Mouse (Mus musculus) spleen, embryonic (tissue): ENCODE results near the gene Tmem86b.
"Not testable (repeated sequence)": the region's sequence is repeated elsewhere in the genome, so short reads cannot be mapped to it uniquely, and the experiment has no call there.

ENCODE experiments used
- CTCF ChIA-PET: fragments of 350-600 bp; sonication (Branson Sonifier 250); formaldehyde crosslinking; loops from one replicate; lab custom pipeline; 2022; lab: Charles Lee

Tmem86b gene

GRCm38 (mm10) chr7:4651581-4651980 is 20.4 kb upstream of the Tmem86b start:
- CTCF ChIA-PET, result no interaction called here

DNA sequence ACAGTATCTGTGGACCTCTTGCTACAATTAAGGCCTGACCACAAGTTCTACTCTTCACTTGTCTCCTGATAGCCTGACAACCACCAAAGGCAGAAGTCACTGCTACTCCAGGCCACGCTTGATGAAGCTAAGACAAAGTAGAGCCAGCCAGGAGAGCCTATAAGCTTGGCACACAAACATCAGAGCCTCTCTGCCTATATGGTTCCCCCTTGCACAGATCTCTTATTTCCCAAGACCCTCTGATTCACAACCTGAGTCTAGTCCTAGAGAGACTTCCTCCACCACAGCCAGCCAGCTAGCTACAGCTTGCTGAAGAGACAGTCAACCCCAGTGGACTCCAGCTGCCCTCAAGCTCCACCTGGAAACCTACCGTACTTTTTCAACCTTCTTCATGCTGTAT is 16.8 kb upstream of the Tmem86b start:
- CTCF ChIA-PET, result no interaction called here

DNA sequence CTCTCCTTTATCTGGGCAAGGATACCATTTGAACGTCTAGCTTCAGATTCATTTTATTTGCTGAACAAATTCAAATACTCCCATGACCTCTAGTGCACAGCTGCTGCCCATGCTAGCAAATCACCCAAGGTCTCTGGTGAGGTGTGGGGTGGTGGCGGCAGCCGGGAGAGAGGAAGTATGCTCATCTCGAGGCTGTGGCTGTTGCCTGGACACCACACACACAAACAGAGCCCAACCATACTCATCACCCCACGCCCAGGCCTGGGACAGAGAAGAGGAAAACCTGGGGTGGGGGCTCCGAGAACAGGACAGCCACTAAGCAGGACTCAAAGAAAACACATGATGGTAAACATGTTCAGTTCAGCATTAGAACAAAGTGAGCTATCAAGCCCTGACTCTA is 16.1 kb upstream of the Tmem86b start:
- CTCF ChIA-PET, result no interaction called here

GRCm38 (mm10) chr7:4646806-4647205 is 15.6 kb upstream of the Tmem86b start:
- CTCF ChIA-PET, result no interaction called here

DNA sequence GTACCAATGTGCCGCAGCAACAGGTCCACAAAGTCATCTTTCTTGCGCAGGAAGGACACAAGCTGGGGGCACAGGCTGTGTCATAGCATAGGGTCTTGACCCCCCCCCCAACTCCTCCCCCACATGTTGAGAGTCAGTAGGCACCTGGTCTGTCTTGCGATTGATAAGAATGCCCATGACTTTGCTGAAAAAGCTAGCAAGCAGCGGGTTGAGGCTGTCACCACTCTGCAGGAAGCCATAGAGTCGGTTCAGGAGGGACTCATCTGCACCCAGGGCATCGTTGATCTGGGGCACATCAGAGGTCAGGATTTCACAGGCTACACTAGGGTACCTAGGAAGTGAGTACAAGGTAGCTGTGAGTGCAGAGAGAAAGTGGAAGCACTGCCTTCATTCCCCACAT is 12.0 kb upstream of the Tmem86b start:
- CTCF ChIA-PET, result no interaction called here

GRCm38 (mm10) chr7:4641956-4642355 is 10.7 kb upstream of the Tmem86b start:
- CTCF ChIA-PET, result no interaction called here

DNA sequence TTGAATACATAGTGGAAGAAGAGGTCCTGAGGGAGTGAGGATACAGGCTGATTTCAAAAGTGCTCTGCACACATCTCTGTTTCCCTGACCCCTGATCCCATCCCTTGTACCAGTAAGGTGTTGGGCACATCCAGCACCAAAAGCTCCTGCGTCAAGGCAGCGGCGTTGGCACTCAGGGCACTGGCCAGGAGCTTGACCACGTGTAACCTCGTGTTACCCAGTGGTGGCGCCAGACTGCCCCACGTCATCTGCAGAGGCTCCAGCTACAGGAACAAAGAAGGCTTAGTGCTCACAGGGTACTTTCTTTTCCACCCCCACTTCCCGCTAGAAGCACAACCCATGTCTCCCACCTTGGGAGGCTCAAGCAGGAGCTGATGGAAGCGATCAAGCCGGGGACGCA is 9.9 kb upstream of the Tmem86b start:
- CTCF ChIA-PET, result no interaction called here

GRCm38 (mm10) chr7:4636179-4636578 is 5.0 kb upstream of the Tmem86b start:
- CTCF ChIA-PET, result interaction anchor here (0.7 kb wide), 1 partner anchor 461 kb away, joined by 3 read pairs; no protein-coding TSS in a partner anchor

DNA sequence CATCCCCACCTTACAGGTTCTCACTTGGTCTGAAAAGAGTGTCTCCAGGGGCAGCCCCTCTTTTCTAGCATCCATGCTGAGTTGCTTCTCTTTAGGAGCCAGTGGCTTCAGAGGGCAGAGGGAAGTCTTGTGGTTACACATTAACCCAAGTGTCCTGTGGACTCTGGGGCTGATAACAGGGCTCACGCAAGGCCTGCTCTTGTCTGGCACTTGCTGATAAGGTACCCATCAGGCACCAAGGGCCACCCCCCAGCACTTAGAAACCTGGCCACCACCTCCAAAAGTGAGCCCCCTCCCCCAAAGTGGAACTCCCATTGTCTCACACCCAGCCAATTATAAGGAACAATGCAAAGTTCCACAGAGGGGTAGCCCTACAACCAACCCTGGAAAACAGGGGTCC is 1.0 kb downstream of the Tmem86b start:
- CTCF ChIA-PET, result no interaction called here

DNA sequence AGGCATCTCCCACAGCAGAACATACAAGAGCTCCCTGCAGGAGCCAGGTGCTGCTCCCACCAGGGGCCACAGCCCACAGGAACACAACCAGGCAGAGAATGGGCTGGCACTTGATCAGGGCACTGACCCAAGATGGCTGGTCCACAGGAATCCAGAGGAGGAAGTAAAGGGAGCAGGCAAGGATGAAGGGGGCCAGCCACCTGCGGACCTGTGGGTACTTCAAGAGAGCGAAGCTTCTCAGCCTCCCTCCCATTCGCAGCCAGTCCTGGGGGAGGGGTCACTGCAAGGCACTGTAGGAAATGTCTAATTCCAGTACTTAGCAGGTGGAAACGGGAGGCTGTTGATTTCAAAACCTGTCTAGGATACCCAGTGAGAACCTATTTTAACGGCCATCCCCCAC is 1.6 kb downstream of the Tmem86b start:
- CTCF ChIA-PET, result no interaction called here

GRCm38 (mm10) chr7:4625928-4626327 is 5.3 kb downstream of the Tmem86b start:
- CTCF ChIA-PET, result no interaction called here

- CTCF ChIA-PET, result no interaction called here
These were observed 6.9 kb downstream of the Tmem86b start for GRCm38 (mm10) chr7:4624343-4624742.

GRCm38 (mm10) chr7:4623544-4624189 is 7.6 kb downstream of the Tmem86b start:
- CTCF ChIA-PET, result interaction anchor here (1.1 kb wide), 1 partner anchor 1378 kb away, joined by 3 read pairs; no protein-coding TSS in a partner anchor

DNA sequence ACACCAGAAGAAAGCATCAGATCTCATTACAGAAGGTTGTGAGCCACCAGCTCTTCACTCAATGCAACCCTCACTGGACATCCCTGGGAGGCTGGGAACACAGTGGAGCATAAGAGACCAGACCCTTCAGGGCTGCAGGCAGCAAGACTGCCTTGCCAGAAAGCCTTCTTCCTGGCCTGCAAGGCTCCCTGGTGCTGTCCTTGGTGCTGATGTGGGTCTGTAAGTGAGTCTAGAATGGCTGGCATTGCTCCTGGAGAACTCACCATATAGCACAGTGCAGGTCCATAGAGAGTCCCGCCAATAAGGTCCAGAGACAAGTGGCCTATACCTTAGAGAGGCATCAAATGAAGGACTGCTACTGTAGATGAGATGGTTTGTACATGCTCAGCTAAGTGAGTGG is 11.2 kb downstream of the Tmem86b start:
- CTCF ChIA-PET, result no interaction called here

GRCm38 (mm10) chr7:4613740-4614403 is 17.4 kb downstream of the Tmem86b start:
- CTCF ChIA-PET, result no interaction called here

DNA sequence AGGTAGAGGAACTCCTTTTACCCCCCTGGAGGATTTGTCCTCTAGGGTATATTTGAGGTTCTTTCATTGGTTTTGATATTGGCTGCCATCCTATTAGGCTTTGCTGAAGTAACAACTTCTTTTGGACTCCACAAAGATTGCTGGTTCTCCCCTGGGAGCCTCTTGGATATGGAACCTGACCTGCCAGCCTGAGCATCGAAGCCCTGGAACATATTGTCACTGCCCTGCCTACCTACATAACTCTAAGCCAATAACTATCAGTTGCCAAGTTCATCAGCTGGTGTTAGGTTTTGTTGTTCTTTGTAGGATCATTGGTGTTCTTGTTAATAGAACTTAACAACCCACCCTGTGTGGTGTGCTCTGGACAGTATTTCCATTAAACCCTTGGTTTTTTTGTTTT is 18.3 kb downstream of the Tmem86b start:
- CTCF ChIA-PET, result interaction anchor here (0.7 kb wide), 1 partner anchor 9 kb away, joined by 7 read pairs; the partner anchor contains the start of gene Ptprh

DNA sequence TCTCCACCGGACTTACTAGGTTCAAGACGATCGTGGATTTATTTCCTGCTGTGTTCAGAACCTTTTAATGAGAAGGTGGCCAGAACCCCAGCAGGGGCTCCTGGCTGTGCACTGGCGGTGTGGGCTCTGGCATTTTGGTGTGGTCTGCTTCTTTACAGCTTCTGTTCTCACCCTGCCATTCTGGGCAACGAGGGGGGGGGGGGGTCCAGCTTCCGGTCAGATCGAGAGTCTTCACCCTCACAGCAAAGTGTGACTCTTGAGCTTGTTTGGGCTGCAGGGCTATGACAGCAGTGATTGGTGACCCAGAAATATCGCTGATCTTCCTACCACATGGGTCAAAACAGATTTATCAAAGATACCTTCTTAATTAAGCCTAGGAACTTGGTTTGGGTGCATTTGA is 18.8 kb downstream of the Tmem86b start:
- CTCF ChIA-PET, result interaction anchor here (0.7 kb wide), 1 partner anchor 9 kb away, joined by 7 read pairs; the partner anchor contains the start of gene Ptprh

GRCm38 (mm10) chr7:4611921-4612341 is 19.3 kb downstream of the Tmem86b start:
- CTCF ChIA-PET, result no interaction called here

DNA sequence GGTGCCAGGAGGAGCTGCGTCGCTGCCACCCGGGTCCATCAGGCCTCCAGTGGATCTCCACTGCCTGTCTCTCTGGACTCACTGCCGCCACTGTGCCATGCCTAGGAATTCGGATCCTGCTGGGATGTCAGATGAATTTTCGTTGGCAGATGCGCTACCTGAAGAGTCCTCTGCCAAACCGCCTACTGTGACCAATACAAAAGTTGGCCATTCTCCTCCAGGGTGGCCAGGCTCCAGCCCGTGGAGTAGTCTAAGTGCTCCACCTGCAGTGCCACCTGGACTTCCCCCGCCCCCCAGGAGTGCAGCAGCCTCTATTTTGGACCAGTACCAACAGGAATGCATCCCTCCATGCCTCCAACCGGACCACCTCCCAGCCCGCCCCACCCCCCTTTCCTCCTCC is 19.7 kb downstream of the Tmem86b start:
- CTCF ChIA-PET, result no interaction called here

- CTCF ChIA-PET, result interaction anchor here (0.7 kb wide), 1 partner anchor 123 kb away, joined by 3 read pairs; no protein-coding TSS in a partner anchor
These were observed 23.2 kb downstream of the Tmem86b start for GRCm38 (mm10) chr7:4608002-4608401.

- CTCF ChIA-PET, result interaction anchor here (0.5 kb wide), 1 partner anchor 9 kb away, joined by 7 read pairs; no protein-coding TSS in a partner anchor
These were observed 27.3 kb downstream of the Tmem86b start, which contains the start of gene Ptprh for GRCm38 (mm10) chr7:4603873-4604272. TSS of gene Ptprh (minus strand) at chr7:4604041.

DNA sequence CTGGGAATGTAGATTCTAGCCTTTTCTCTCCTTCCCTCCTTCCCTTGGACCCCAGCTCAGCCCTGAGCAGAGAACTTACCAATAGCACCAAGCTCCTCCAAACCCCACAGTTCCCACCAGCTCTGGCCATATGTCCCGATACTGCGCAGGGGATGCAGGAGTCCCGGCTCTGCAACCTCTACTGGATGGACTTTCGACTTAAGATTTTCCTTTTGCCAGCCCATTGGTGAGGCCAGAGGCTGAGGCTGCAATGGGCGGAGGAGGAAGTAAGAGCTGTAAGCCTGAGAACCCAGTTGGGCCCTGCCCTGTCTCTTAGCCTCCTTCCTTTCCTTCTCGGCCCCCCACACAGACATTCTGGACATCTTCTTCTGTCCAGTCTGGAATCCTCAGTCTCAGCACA is 28.3 kb downstream of the Tmem86b start:
- CTCF ChIA-PET, result no interaction called here

- CTCF ChIA-PET, result not testable (repeated sequence)
These were observed 34.2 kb downstream of the Tmem86b start for GRCm38 (mm10) chr7:4597046-4597445.
